Mouse (Mus musculus) heart, embryonic 16.5 days (tissue): ENCODE data around the gene Pde7b. TPM values are rescaled to one million over a fixed set of nuclear protein-coding genes. Genes with fewer than 3 reads are reported as not detected.

Source experiments
- ATAC-seq: fragments of 200-750 bp; cut with Nextera tagmentation; replicated peaks from 2 replicates; pipeline ENCODE4 v1.8.0; 2017; ENCODE audit warnings: moderate number of reproducible peaks; ENCODE audit not compliant: insufficient read depth, low FRiP score; ENCODE audit errors: extremely low read depth
- H3K27ac ChIP-seq: fragments of 300-500 bp; sonication (generic); 2 replicates; pipeline ENCODE4 v1.5.1; 2014; ENCODE audit warnings: mild to moderate bottlenecking, low read length, control low read depth, moderate library complexity
- H3K27me3 ChIP-seq: fragments of 300-500 bp; sonication (generic); 2 replicates; pipeline ENCODE4 v1.6.1; 2014; ENCODE audit warnings: low read length, mixed read lengths; ENCODE audit not compliant: control insufficient read depth, insufficient read depth
- H3K36me3 ChIP-seq: fragments of 300-500 bp; sonication (generic); 2 replicates; pipeline ENCODE4 v1.6.1; 2014; ENCODE audit not compliant: control insufficient read depth, insufficient read depth
- H3K4me1 ChIP-seq: fragments of 300-500 bp; sonication (generic); 2 replicates; pipeline ENCODE4 v1.6.1; 2014; ENCODE audit warnings: low read length, mixed read lengths; ENCODE audit not compliant: control insufficient read depth, insufficient read depth
- H3K4me2 ChIP-seq: fragments of 300-500 bp; sonication (generic); 2 replicates; pipeline ENCODE4 v1.6.1; 2014; ENCODE audit warnings: low read depth, mild to moderate bottlenecking, control low read depth, low read length
- H3K4me3 ChIP-seq: fragments of 300-500 bp; sonication (generic); 2 replicates; pipeline ENCODE4 v1.5.1; 2014; ENCODE audit warnings: mild to moderate bottlenecking, control low read depth, low read length
- H3K9ac ChIP-seq: fragments of 300-500 bp; sonication (generic); 2 replicates; pipeline ENCODE4 v1.6.1; 2014; ENCODE audit warnings: low read length, control low read depth
- H3K9me3 ChIP-seq: fragments of 300-500 bp; sonication (generic); replicated peaks from 2 replicates; pipeline ENCODE4 v1.6.1; 2016; ENCODE audit warnings: low read length; ENCODE audit not compliant: control insufficient read depth
- WGBS: fragments of 180-500 bp; shearing (Covaris S2); extraction: QIAGEN DNeasy Blood & Tissue Kit; methylation state at CpG from one replicate; pipeline ENCODE4 v1.1.7; 2014; 5-methylcytosine and 5-hydroxymethylcytosine counted together
- polyA plus RNA-seq: library from polyadenylated mRNA; unstranded; fragments of >200 nt; fragmentation: Nextera tagmentation; extraction: Ambion mirVana; gene quantifications from 2 replicates; pipeline ENCODE4 v1.2.1, GENCODE M21; 2015

Pde7b gene
- polyA plus RNA-seq, 1 experiment from 2014 or later: 4.0 TPM

GRCm38 (mm10) chr10:20492216-20492964 is 232.5 kb downstream of the Pde7b start:
- H3K27me3 ChIP-seq: no peaks in the 10 kb centered on the region
- H3K4me1 ChIP-seq: peaks cover 26% of the 10 kb centered on the region
- no peaks in the 10 kb centered on the region for H3K36me3 ChIP-seq
- ATAC-seq: peak; percentile 51; the same call in 1 of the 2 replicates
- H3K9me3 ChIP-seq: no peaks in the 10 kb centered on the region
- H3K9ac ChIP-seq: no peak overlapping the region
- no peak overlapping the region for H3K4me3 ChIP-seq
- H3K4me2 ChIP-seq: 0 out of 2 replicates have a peak overlapping the region, but pooled peaks have one; percentile 0
- peak overlapping the region; percentile 63 for H3K27ac ChIP-seq
- WGBS: 40% methylated on average over 11 of the region's 11 CpGs

GRCm38 (mm10) chr10:20490775-20491174 is 234.1 kb downstream of the Pde7b start:
- no peaks in the 10 kb centered on the region for H3K36me3 ChIP-seq
- 44% methylated on average over 1 of the region's 1 CpGs for WGBS
- no peak overlapping the region for H3K27ac ChIP-seq
- peaks cover 35% of the 10 kb centered on the region for H3K4me1 ChIP-seq
- H3K9me3 ChIP-seq: no peaks in the 10 kb centered on the region
- H3K27me3 ChIP-seq: no peaks in the 10 kb centered on the region
- ATAC-seq: no peak
- no peak overlapping the region for H3K4me3 ChIP-seq
- H3K9ac ChIP-seq: no peak overlapping the region
- H3K4me2 ChIP-seq: no peak overlapping the region

GRCm38 (mm10) chr10:20490281-20490680 is 234.6 kb downstream of the Pde7b start:
- no peak overlapping the region for H3K27ac ChIP-seq
- no peak for ATAC-seq
- no peaks in the 10 kb centered on the region for H3K9me3 ChIP-seq
- H3K27me3 ChIP-seq: no peaks in the 10 kb centered on the region
- no peak overlapping the region for H3K4me2 ChIP-seq
- peaks cover 36% of the 10 kb centered on the region for H3K4me1 ChIP-seq
- no peak overlapping the region for H3K4me3 ChIP-seq
- no peak overlapping the region for H3K9ac ChIP-seq
- H3K36me3 ChIP-seq: no peaks in the 10 kb centered on the region
- WGBS: 67% methylated on average over 8 of the region's 8 CpGs

DNA sequence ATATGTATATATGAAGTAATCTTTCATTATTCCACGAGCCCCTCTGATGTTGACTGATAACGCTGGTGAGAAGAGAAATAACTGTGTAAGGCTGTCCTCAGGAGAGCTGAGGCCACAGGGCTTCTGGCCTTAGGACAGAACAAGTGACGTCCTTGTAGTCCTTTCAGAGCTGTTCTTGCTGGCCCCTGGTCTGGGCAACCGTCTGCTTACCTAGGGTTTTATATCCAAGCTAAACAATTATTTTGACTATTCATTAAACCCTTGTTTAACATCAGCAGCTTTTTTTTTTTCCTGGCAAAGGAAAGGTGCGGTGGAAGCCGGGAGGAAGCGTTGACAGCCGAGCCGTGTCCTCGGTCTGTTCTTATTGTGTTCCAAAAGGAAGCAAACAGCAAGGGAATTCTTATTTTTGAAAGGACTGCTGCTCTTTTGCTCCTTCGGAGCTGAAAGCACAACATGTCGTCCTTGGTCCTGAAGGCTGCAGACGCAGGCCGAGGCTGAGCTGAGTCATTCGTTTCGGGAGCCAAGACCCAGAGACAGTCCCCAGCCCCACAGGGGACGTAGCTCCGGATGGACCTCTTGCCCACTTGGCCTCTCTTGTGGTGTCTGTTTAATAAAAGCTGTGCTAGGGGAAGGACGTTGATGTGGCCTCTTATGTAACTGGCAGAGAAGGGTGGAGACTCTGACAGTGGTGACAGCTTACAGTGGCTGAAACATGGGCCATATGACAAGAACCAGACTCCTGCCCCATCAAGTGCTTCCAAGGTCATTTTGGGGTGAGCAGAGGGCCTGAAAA is 238.2 kb downstream of the Pde7b start:
- peak overlapping the region; percentile 84 for H3K27ac ChIP-seq
- H3K9me3 ChIP-seq: no peaks in the 10 kb centered on the region
- no peaks in the 10 kb centered on the region for H3K36me3 ChIP-seq
- H3K4me2 ChIP-seq: peak overlapping the region; percentile 54
- peak; percentile 98 for ATAC-seq
- H3K27me3 ChIP-seq: no peaks in the 10 kb centered on the region
- H3K4me1 ChIP-seq: peaks cover 27% of the 10 kb centered on the region
- H3K4me3 ChIP-seq: peak overlapping the region; percentile 20; the same call in 1 of the 2 replicates
- whole genome bisulfite sequencing: 18% methylated on average over 19 of the region's 19 CpGs
- H3K9ac ChIP-seq: no peak overlapping the region

GRCm38 (mm10) chr10:20485816-20486215 is 239.1 kb downstream of the Pde7b start:
- Histone ChIP-seq H3K4me1 (peaks cover 27% of the 10 kb centered on the region), H3K4me3 (no peak overlapping the region), H3K27me3 (no peaks in the 10 kb centered on the region), H3K9me3 (no peaks in the 10 kb centered on the region), H3K36me3 (no peaks in the 10 kb centered on the region), H3K4me2 (no peak overlapping the region), H3K27ac (peak overlapping the region; percentile 84), H3K9ac (no peak overlapping the region)
- no peak for ATAC-seq
- 75% methylated on average over 3 of the region's 3 CpGs for WGBS

GRCm38 (mm10) chr10:20479481-20479880 is 245.4 kb downstream of the Pde7b start:
- 68% methylated on average over 8 of the region's 8 CpGs for WGBS
- Histone ChIP-seq H3K9me3 (no peaks in the 10 kb centered on the region), H3K27me3 (no peaks in the 10 kb centered on the region), H3K9ac (no peak overlapping the region), H3K4me1 (0 out of 2 replicates have a peak, but pooled peaks cover 3% of the 10 kb centered on the region), H3K27ac (no peak overlapping the region), H3K4me3 (no peak overlapping the region), H3K36me3 (no peaks in the 10 kb centered on the region), H3K4me2 (no peak overlapping the region)
- no peak for ATAC-seq

- WGBS: 61% methylated on average over 8 of the region's 8 CpGs
- Histone ChIP-seq H3K27ac (no peak overlapping the region), H3K27me3 (no peaks in the 10 kb centered on the region), H3K4me2 (no peak overlapping the region), H3K36me3 (no peaks in the 10 kb centered on the region), H3K4me3 (no peak overlapping the region), H3K9ac (no peak overlapping the region), H3K9me3 (no peaks in the 10 kb centered on the region), H3K4me1 (0 out of 2 replicates have a peak, but pooled peaks cover 3% of the 10 kb centered on the region)
- no peak for ATAC-seq
These were observed 246.4 kb downstream of the Pde7b start for GRCm38 (mm10) chr10:20478456-20478855.

- no peaks in the 10 kb centered on the region for H3K36me3 ChIP-seq
- WGBS: 52% methylated on average over 7 of the region's 7 CpGs
- H3K27ac ChIP-seq: no peak overlapping the region
- H3K4me2 ChIP-seq: no peak overlapping the region
- no peaks in the 10 kb centered on the region for H3K27me3 ChIP-seq
- H3K4me1 ChIP-seq: no peaks in the 10 kb centered on the region
- no peaks in the 10 kb centered on the region for H3K9me3 ChIP-seq
- ATAC-seq: no peak; the same call in 1 of the 2 replicates
- H3K9ac ChIP-seq: no peak overlapping the region
- no peak overlapping the region for H3K4me3 ChIP-seq
These were observed 250.0 kb downstream of the Pde7b start for GRCm38 (mm10) chr10:20474831-20475230.

DNA sequence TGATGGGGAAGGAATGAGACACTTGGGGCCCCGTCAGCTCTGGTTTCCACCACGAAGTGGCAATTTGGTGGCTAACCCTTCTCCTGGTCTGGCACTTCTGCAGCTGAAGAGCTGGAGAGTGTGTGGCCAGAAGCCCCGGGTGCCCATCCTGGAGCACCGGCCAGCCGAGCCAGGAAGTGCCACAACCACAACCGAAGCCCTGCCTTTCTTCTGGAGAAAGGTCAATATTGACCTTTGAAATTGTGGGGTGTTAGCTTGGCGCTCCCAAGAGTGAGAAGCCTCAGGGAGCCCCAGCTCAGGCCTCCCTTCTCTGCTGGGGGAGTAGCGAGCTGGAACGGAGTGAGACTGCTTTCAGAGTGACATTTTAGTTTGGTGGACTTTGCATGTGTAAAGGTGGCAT is 250.8 kb downstream of the Pde7b start:
- H3K4me3 ChIP-seq: no peak overlapping the region
- no peak overlapping the region for H3K9ac ChIP-seq
- no peak overlapping the region for H3K4me2 ChIP-seq
- ATAC-seq: no peak
- H3K9me3 ChIP-seq: no peaks in the 10 kb centered on the region
- H3K36me3 ChIP-seq: no peaks in the 10 kb centered on the region
- WGBS: 82% methylated on average over 9 of the region's 9 CpGs
- H3K27me3 ChIP-seq: no peaks in the 10 kb centered on the region
- no peak overlapping the region for H3K27ac ChIP-seq
- no peaks in the 10 kb centered on the region for H3K4me1 ChIP-seq
